Mouse (Mus musculus) testis, adult 2 months (tissue): ENCODE results near the gene Olfr1341.

Experiments used
- CTCF ChIP-seq: fragments of 200-500 bp; IDR thresholded peaks from 2 replicates; pipeline ENCODE4 v1.5.1; 2012; ENCODE audit warnings: low read depth, mild to moderate bottlenecking, inconsistent platforms, low read length, moderate library complexity; ENCODE audit not compliant: control insufficient read depth, insufficient read depth, insufficient replicate concordance
- POLR2A ChIP-seq: fragments of 200-500 bp; IDR thresholded peaks from 2 replicates; pipeline ENCODE4 v1.6.1; 2012; ENCODE audit warnings: low read depth, mild to moderate bottlenecking, inconsistent platforms, low read length, moderate library complexity; ENCODE audit not compliant: control insufficient read depth

DNA sequence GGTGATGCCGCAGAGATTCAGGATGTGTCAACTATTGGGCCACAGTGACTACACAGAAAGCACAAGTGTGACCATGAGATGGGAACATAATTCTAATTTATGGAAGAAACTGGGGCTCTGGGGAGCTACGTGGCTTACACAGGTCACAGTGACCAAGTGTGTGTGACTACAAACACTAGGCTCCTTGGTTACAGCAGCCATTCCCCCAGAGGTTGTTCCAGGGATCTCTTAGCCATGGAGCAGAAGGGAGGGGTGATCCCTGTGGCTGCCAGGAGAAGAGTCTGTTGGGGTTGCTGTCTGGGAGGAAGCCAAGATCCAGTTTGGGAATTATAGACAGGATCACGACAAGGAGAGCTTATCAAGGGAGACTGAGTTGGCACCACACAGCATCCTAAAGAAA, at the start of gene Olfr1341:
- TF ChIP-seq CTCF (no peak), POLR2A (no peak)
